Mouse (Mus musculus) ES-E14 (cell line): Measurements from ENCODE around the gene Ptdss2. TPM values are rescaled to one million over a fixed set of nuclear protein-coding genes. Genes with fewer than 3 reads are reported as not detected.

Source experiments
- DNase-seq: peaks from one replicate; pipeline ENCODE4 v3.0.0-alpha.2; 2013; ENCODE audit warnings: low read depth, low spot score
- H3K27ac ChIP-seq: 2 replicates; pipeline ENCODE4 v1.5.1; 2012; ENCODE audit warnings: low read depth, mild to moderate bottlenecking, low read length, moderate library complexity, mixed read lengths; ENCODE audit not compliant: poor library complexity, insufficient read depth, severe bottlenecking
- H3K36me3 ChIP-seq: 2 replicates; pipeline ENCODE4 v1.6.1; 2012; ENCODE audit warnings: mild to moderate bottlenecking, low read length, moderate library complexity, mixed read lengths; ENCODE audit not compliant: control insufficient read depth, poor library complexity, insufficient read depth, severe bottlenecking
- H3K4me1 ChIP-seq, 2 experiments: fragments of 150-350 bp in 1 of 2; sonication (generic) in 1 of 2; 2 replicates each; pipeline ENCODE4 v1.6.1; 2012; ENCODE audit warnings: low read length in 2 of 2, mild to moderate bottlenecking in 1 of 2, mixed read lengths in 1 of 2; ENCODE audit not compliant: control insufficient read depth in 2 of 2, insufficient read depth in 2 of 2, poor library complexity in 1 of 2
- H3K4me3 ChIP-seq, 2 experiments: fragments of 150-350 bp in 1 of 2; sonication (generic) in 1 of 2; 2 replicates each; pipeline ENCODE4 v1.5.1; 2012; ENCODE audit warnings: low read length in 2 of 2, low read depth in 1 of 2, mild to moderate bottlenecking in 1 of 2, mixed read lengths in 1 of 2; ENCODE audit not compliant: insufficient read depth in 1 of 2, poor library complexity in 1 of 2, severe bottlenecking in 1 of 2
- H3K9ac ChIP-seq: 2 replicates; pipeline ENCODE4 v1.6.1; 2012; ENCODE audit warnings: low read depth, mild to moderate bottlenecking, low read length, mixed read lengths; ENCODE audit not compliant: poor library complexity, insufficient read depth, severe bottlenecking
- H3K9me3 ChIP-seq: fragments of 150-350 bp; sonication (generic); 2 replicates; pipeline ENCODE4 v1.6.1; 2012; ENCODE audit warnings: low read depth, mild to moderate bottlenecking, low read length; ENCODE audit not compliant: control insufficient read depth, insufficient read depth
- CHD2 ChIP-seq: IDR thresholded peaks from 2 replicates; pipeline ENCODE4 v1.6.1; 2014; ENCODE audit warnings: mild to moderate bottlenecking, low read depth, low read length, inconsistent platforms
- HCFC1 ChIP-seq: IDR thresholded peaks from 2 replicates; pipeline ENCODE4 v1.6.1; 2012; ENCODE audit warnings: low read length, inconsistent platforms, borderline replicate concordance; ENCODE audit not compliant: insufficient read depth
- MAFK ChIP-seq: IDR thresholded peaks from 2 replicates; pipeline ENCODE4 v1.6.1; 2014; ENCODE audit warnings: mild to moderate bottlenecking, low read depth, low read length, inconsistent platforms; ENCODE audit not compliant: insufficient read depth
- ZC3H11A ChIP-seq: IDR thresholded peaks from 2 replicates; pipeline ENCODE4 v1.6.1; 2012; ENCODE audit warnings: low read depth, mild to moderate bottlenecking, inconsistent platforms, low read length, borderline replicate concordance
- ZNF384 ChIP-seq: IDR thresholded peaks from 2 replicates; pipeline ENCODE4 v1.6.1; 2012; ENCODE audit warnings: low read depth, low read length, inconsistent platforms
- in situ Hi-C, 2 experiments: fragments of 600-800 bp; cut with MboI; formaldehyde crosslinking; loops; one replicate each; pipeline ENCODE4 v1.15.1; 2025; ENCODE audit warnings: low sequenced_read_pairs in 2 of 2, inconsistent platforms in 1 of 2; ENCODE audit not compliant: unreplicated experiment in 2 of 2
- total RNA-seq: library from RNA; depleted of rRNA; stranded (reverse); fragments of 300-350 nt; gene quantifications from 2 replicates; pipeline ENCODE4 v1.2.3, GENCODE M21; 2012

Gene Ptdss2
- total RNA-seq, 1 experiment = 65.1 TPM

GRCm38 (mm10) chr7:141146043-141146595 is 23.9 kb downstream of the Ptdss2 start:
- Histone ChIP-seq H3K36me3 (peaks cover 33% of the 10 kb centered on the region), H3K27ac (no peak overlapping the region), H3K4me1 (peaks cover 16 to 17% of the 10 kb centered on the region in 2 experiments; a peak in 3 of 4 replicates), H3K9ac (no peak overlapping the region), H3K9me3 (no peaks in the 10 kb centered on the region), H3K4me3 (no peak overlapping the region)
- in situ Hi-C loops = no loop called here
- DNase-seq = no peak
- TF ChIP-seq ZC3H11A (no peak), ZNF384 (peak; percentile 74), MAFK (no peak)

GRCm38 (mm10) chr7:141147044-141147443 is 24.9 kb downstream of the Ptdss2 start:
- TF ChIP-seq ZC3H11A = no peak
- no peak for TF ChIP-seq ZNF384
- no peak for TF ChIP-seq HCFC1
- TF ChIP-seq MAFK = no peak
- no peak for TF ChIP-seq CHD2
- Histone ChIP-seq H3K4me3 (no peak overlapping the region), H3K36me3 (peaks cover 42% of the 10 kb centered on the region), H3K4me1 (peaks cover 16 to 19% of the 10 kb centered on the region in 2 experiments; a peak in 3 of 4 replicates), H3K9me3 (no peaks in the 10 kb centered on the region), H3K9ac (no peak overlapping the region), H3K27ac (no peak overlapping the region; the same call in 1 of the 2 replicates)
- in situ Hi-C loops = no loop called here
- no peak for DNase-seq

GRCm38 (mm10) chr7:141148639-141149038 is 26.5 kb downstream of the Ptdss2 start:
- in situ Hi-C loops = no loop called here
- H3K9ac ChIP-seq = no peak overlapping the region
- H3K36me3 ChIP-seq = peaks cover 44% of the 10 kb centered on the region
- peak; percentile 85 for DNase-seq
- H3K27ac ChIP-seq = peak overlapping the region; percentile 98
- H3K4me1 ChIP-seq = peaks cover 14 to 16% of the 10 kb centered on the region in 2 experiments; a peak in 3 of 4 replicates
- TF ChIP-seq ZC3H11A (no peak), ZNF384 (no peak), CHD2 (no peak), MAFK (no peak), HCFC1 (no peak)
- H3K4me3 ChIP-seq = peak overlapping the region in 1 of 2 experiments; percentile 10; a peak in 1 of 4 replicates
- H3K9me3 ChIP-seq = no peaks in the 10 kb centered on the region

- TF ChIP-seq ZNF384 = no peak
- TF ChIP-seq HCFC1 = no peak
- no peak for TF ChIP-seq ZC3H11A
- no peak for TF ChIP-seq MAFK
- TF ChIP-seq CHD2 = no peak
- in situ Hi-C loops = no loop called here
- no peak overlapping the region for H3K9ac ChIP-seq
- H3K9me3 ChIP-seq = no peaks in the 10 kb centered on the region
- peaks cover 56% of the 10 kb centered on the region for H3K36me3 ChIP-seq
- no peak overlapping the region for H3K4me3 ChIP-seq
- H3K4me1 ChIP-seq = peaks cover 0 to 2% of the 10 kb centered on the region in 2 experiments; a peak in 1 of 4 replicates
- no peak for DNase-seq
- no peak overlapping the region for H3K27ac ChIP-seq
These were observed 33.2 kb downstream of the Ptdss2 start for GRCm38 (mm10) chr7:141155362-141155761.
